Mouse (Mus musculus) megakaryocyte, embryonic 14.5 days (primary cell): ENCODE measurements around the gene D1Pas1.

Experiments
- FLI1 ChIP-seq: IDR thresholded peaks from 2 replicates; pipeline ENCODE4 v1.6.1; 2012; ENCODE audit warnings: low read length, inconsistent platforms, mixed read lengths
- GATA1 ChIP-seq: IDR thresholded peaks from 3 replicates; pipeline ENCODE4 v1.6.1; 2012; ENCODE audit warnings: mixed read lengths, low read length, inconsistent platforms, borderline replicate concordance

- no peak for TF ChIP-seq GATA1
- no peak for TF ChIP-seq FLI1
Measured at GRCm38 (mm10) chr1:187006227-187006925, 39.2 kb downstream of the D1Pas1 start.
